In genomic region chr9:61261739-61262333, GRCm38 (mm10) we compare ENCODE assay signal across 16 mouse cellular contexts.
DNase-seq lines count a peak whose midpoint lies in the region; ATAC-seq lines count a peak whose summit lies in the region.
"Had no signal": no experiment of that assay in that cellular context is flagged by ENCODE, and none has a peak within 500 bp of the region (broad histone marks: within the 10 kb centered on the region; RNA-seq: fewer than 3 reads in every experiment).

No protein-coding gene starts in this region.

- peak; percentile 53 for DNase-seq in neural tube, embryonic 11.5 days (ENCODE audit: low spot score)
- no peak for DNase-seq in neural tube, embryonic 10.5 days (ENCODE audit: extremely low spot score, low spot score)
- peak; percentile 61 for DNase-seq in hindbrain, embryonic 11.5 days (ENCODE audit: low spot score)
- no peak for DNase-seq in ovary, postnatal 36 days (ENCODE audit: low spot score)
- DNase-seq in cerebellum, adult 11 months, result no peak
- no peak for DNase-seq in cerebellum, postnatal 36 days
- DNase-seq: cerebellum, postnatal 14 days; gastrocnemius, postnatal 10 days; kidney, adult 2 months; kidney, postnatal 4 days; lung, postnatal 14 days; right cerebral cortex, adult 18-20 months had no signal

- WGBS in neural tube, embryonic 11.5 days, result 38% methylated on average over 12 of the region's 12 CpGs
- 23% methylated on average over 12 of the region's 12 CpGs for WGBS in hindbrain, embryonic 11.5 days
- 27% methylated on average over 12 of the region's 12 CpGs for WGBS in midbrain, embryonic 13.5 days

- peaks cover 29% of the 10 kb centered on the region for H3K4me1 ChIP-seq in neural tube, embryonic 11.5 days (ENCODE audit: control insufficient read depth, insufficient read depth, low read length)
- H3K4me1 ChIP-seq in hindbrain, embryonic 11.5 days (replicated peaks; ENCODE audit: control insufficient read depth, insufficient read depth, low read length), result peaks cover 14% of the 10 kb centered on the region
- H3K4me1 ChIP-seq in midbrain, embryonic 13.5 days (replicated peaks), result peaks cover 52% of the 10 kb centered on the region

- no peak overlapping the region for H3K9ac ChIP-seq in neural tube, embryonic 11.5 days (ENCODE audit: low read length)
- H3K9ac ChIP-seq in hindbrain, embryonic 11.5 days (ENCODE audit: low read depth, low read length), result no peak overlapping the region
- H3K9ac ChIP-seq in midbrain, embryonic 13.5 days (replicated peaks), result no peak overlapping the region
- H3K9ac ChIP-seq: embryonic facial prominence, embryonic 12.5 days; limb, embryonic 13.5 days; liver, embryonic 14.5 days had no signal

- no peaks in the 10 kb centered on the region for H3K36me3 ChIP-seq in neural tube, embryonic 11.5 days (ENCODE audit: control insufficient read depth, insufficient read depth, low read length)
- H3K36me3 ChIP-seq in hindbrain, embryonic 11.5 days (ENCODE audit: control insufficient read depth, insufficient read depth, low read length), result no peaks in the 10 kb centered on the region
- no peaks in the 10 kb centered on the region for H3K36me3 ChIP-seq in midbrain, embryonic 13.5 days
- H3K36me3 ChIP-seq: embryonic facial prominence, embryonic 12.5 days; limb, embryonic 13.5 days had no signal

- no peak overlapping the region for H3K27ac ChIP-seq in neural tube, embryonic 11.5 days (ENCODE audit: low read depth, low read length)
- H3K27ac ChIP-seq in hindbrain, embryonic 11.5 days (ENCODE audit: low read depth, low read length), result no peak overlapping the region
- H3K27ac ChIP-seq in midbrain, embryonic 13.5 days, result peak overlapping the region; percentile 51; the same call in 1 of the 2 replicates
- H3K27ac ChIP-seq: embryonic facial prominence, embryonic 12.5 days; limb, embryonic 13.5 days; liver, embryonic 14.5 days had no signal

- no peaks in the 10 kb centered on the region for H3K27me3 ChIP-seq in neural tube, embryonic 11.5 days (ENCODE audit: control insufficient read depth, insufficient read depth, low read length)
- no peaks in the 10 kb centered on the region for H3K27me3 ChIP-seq in hindbrain, embryonic 11.5 days (ENCODE audit: control insufficient read depth, insufficient read depth, low read length)
- H3K27me3 ChIP-seq in midbrain, embryonic 13.5 days, result peaks cover 4% of the 10 kb centered on the region; the same call in 1 of the 2 replicates
- H3K27me3 ChIP-seq: embryonic facial prominence, embryonic 12.5 days had no signal

- no peaks in the 10 kb centered on the region for H3K9me3 ChIP-seq in neural tube, embryonic 11.5 days (ENCODE audit: control insufficient read depth, low read length)
- H3K9me3 ChIP-seq in hindbrain, embryonic 11.5 days (ENCODE audit: control insufficient read depth, low read length), result no peaks in the 10 kb centered on the region
- peaks cover 5% of the 10 kb centered on the region; the same call in 1 of the 2 replicates for H3K9me3 ChIP-seq in midbrain, embryonic 13.5 days

- no peak overlapping the region for H3K4me3 ChIP-seq in neural tube, embryonic 11.5 days (ENCODE audit: low read depth, low read length)
- no peak overlapping the region for H3K4me3 ChIP-seq in hindbrain, embryonic 11.5 days (ENCODE audit: low read depth, low read length)
- H3K4me3 ChIP-seq in midbrain, embryonic 13.5 days (replicated peaks), result no peak overlapping the region
- H3K4me3 ChIP-seq: embryonic facial prominence, embryonic 12.5 days; limb, embryonic 13.5 days had no signal

- no peak overlapping the region for H3K4me2 ChIP-seq in neural tube, embryonic 11.5 days (ENCODE audit: low read depth)
- no peak overlapping the region for H3K4me2 ChIP-seq in hindbrain, embryonic 11.5 days (replicated peaks; ENCODE audit: low read depth, low read length)
- peak overlapping the region; percentile 3; the same call in 1 of the 2 replicates for H3K4me2 ChIP-seq in midbrain, embryonic 13.5 days (replicated peaks)
- H3K4me2 ChIP-seq: embryonic facial prominence, embryonic 12.5 days; limb, embryonic 13.5 days had no signal

- no peak for ATAC-seq in neural tube, embryonic 11.5 days (ENCODE audit: insufficient read depth, low FRiP score, low TSS enrichment)
- peak; percentile 57; the same call in 1 of the 2 replicates for ATAC-seq in hindbrain, embryonic 11.5 days (ENCODE audit: low FRiP score)
- ATAC-seq in midbrain, embryonic 13.5 days, result peak; percentile 65

Comparison
In these comparisons a context has a peak if more than half of its experiments do, and no peak if none do; other contexts are left out.
1. DNase-seq: peak in neural tube, embryonic 11.5 days (single experiment) and hindbrain, embryonic 11.5 days (single experiment); none in neural tube, embryonic 10.5 days (single experiment), ovary, postnatal 36 days (single experiment), cerebellum, adult 11 months (single experiment) and cerebellum, postnatal 36 days (0 of 2).